Mouse (Mus musculus) heart, embryonic 14.5 days (tissue): ENCODE results near the gene Zbtb5. TPM values are rescaled to one million over a fixed set of nuclear protein-coding genes. Genes with fewer than 3 reads are reported as not detected.
"Not testable (repeated sequence)": the region's sequence is repeated elsewhere in the genome, so short reads cannot be mapped to it uniquely, and the experiment has no call there.

ENCODE experiments used
- ATAC-seq: fragments of 200-750 bp; cut with Nextera tagmentation; 2 replicates; pipeline ENCODE4 v1.8.0; 2017; ENCODE audit warnings: low read depth, moderate TSS enrichment; ENCODE audit not compliant: insufficient number of reproducible peaks, insufficient read depth, low FRiP score
- H3K27ac ChIP-seq, 2 experiments: fragments of 200-500 bp in 1 of 2; fragments of 300-500 bp in 1 of 2; sonication (generic) in 1 of 2; replicated peaks in 1 of 2; 2 replicates each; pipeline ENCODE4 v1.5.1; 2012 to 2014; ENCODE audit warnings: low read depth in 2 of 2, low read length in 2 of 2, control low read depth in 1 of 2, mild to moderate bottlenecking in 1 of 2, mixed read lengths in 1 of 2; ENCODE audit not compliant: control insufficient read depth in 1 of 2, insufficient read depth in 1 of 2
- H3K27me3 ChIP-seq: fragments of 300-500 bp; sonication (generic); 2 replicates; pipeline ENCODE4 v1.6.1; 2014; ENCODE audit warnings: mild to moderate bottlenecking, low read length, control low read depth; ENCODE audit not compliant: control insufficient read depth, insufficient read depth
- H3K36me3 ChIP-seq: fragments of 300-500 bp; sonication (generic); 2 replicates; pipeline ENCODE4 v1.6.1; 2014; ENCODE audit warnings: mild to moderate bottlenecking, control low read depth, low read length, mixed read lengths; ENCODE audit not compliant: control insufficient read depth, insufficient read depth
- H3K4me1 ChIP-seq, 2 experiments: fragments of 200-500 bp in 1 of 2; fragments of 300-500 bp in 1 of 2; sonication (generic) in 1 of 2; 2 replicates each; pipeline ENCODE4 v1.6.1; 2012 to 2014; ENCODE audit warnings: low read length in 2 of 2, control low read depth in 1 of 2, mixed read lengths in 1 of 2; ENCODE audit not compliant: control insufficient read depth in 2 of 2, insufficient read depth in 2 of 2
- H3K4me2 ChIP-seq: fragments of 300-500 bp; sonication (generic); 2 replicates; pipeline ENCODE4 v1.6.1; 2014; ENCODE audit warnings: mild to moderate bottlenecking, low read length
- H3K4me3 ChIP-seq, 2 experiments: fragments of 200-500 bp in 1 of 2; fragments of 300-500 bp in 1 of 2; sonication (generic) in 1 of 2; 2 replicates each; pipeline ENCODE4 v1.5.1; 2012 to 2014; ENCODE audit warnings: low read length in 2 of 2, mild to moderate bottlenecking in 2 of 2, control low read depth in 1 of 2, low read depth in 1 of 2, moderate library complexity in 1 of 2; ENCODE audit not compliant: control insufficient read depth in 1 of 2, insufficient read depth in 1 of 2
- H3K9ac ChIP-seq: fragments of 300-500 bp; sonication (generic); 2 replicates; pipeline ENCODE4 v1.6.1; 2014; ENCODE audit warnings: mild to moderate bottlenecking, low read length
- H3K9me3 ChIP-seq: fragments of 300-500 bp; sonication (generic); 2 replicates; pipeline ENCODE4 v1.6.1; 2016; ENCODE audit warnings: low read length, control low read depth; ENCODE audit not compliant: control insufficient read depth
- WGBS: fragments of 180-500 bp; shearing (Covaris S2); extraction: QIAGEN DNeasy Blood & Tissue Kit; methylation state at CpG from one replicate; pipeline ENCODE4 v1.1.7; 2014; 5-methylcytosine and 5-hydroxymethylcytosine counted together
- polyA plus RNA-seq: library from polyadenylated mRNA; unstranded; fragments of >200 nt; fragmentation: Nextera tagmentation; extraction: Ambion mirVana; gene quantifications from 2 replicates; pipeline ENCODE4 v1.2.1, GENCODE M21; 2014

The Zbtb5 gene
- polyA plus RNA-seq, 1 experiment from 2014 or later, result 17.2 TPM

DNA sequence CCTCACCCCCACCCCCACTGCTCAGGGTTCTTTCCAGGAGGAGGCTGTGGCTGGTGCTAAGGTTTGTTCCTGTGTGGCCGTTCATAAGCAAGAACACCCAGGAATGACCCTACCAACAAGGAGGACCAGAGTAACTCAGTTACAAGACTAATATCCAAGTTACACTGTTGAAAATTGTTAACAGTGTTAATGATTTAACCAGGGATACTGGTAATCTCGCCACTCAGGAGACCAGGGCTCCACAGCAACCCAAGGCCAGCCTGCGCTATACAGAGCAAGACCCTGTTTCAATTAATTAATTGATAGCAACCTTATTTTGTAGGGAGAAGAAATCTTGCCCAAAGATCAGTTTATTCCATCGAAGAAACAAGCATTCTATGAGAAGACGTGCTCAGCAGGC is 64.7 kb downstream of the Zbtb5 start:
- no peaks in the 10 kb centered on the region for H3K27me3 ChIP-seq

DNA sequence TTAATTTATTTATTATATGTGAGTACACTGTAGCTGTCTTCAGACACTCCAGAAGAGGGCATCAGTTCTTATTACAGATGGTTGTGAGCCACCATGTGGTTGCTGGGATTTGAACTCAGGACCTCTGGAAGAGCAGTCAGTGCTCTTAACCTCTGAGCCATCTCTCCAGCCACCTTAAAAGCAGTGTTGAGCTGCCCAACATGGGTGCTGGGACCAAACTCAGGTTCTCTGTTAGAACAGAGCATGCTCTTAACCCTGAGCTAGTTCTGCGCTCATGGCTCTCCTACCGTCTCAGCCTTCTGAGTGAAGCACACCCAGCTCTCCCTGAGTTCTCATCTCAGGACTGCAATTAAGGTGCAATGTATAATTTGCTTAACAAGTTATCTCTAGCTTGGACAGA is 66.1 kb downstream of the Zbtb5 start:
- not testable (repeated sequence) for H3K4me1 ChIP-seq, H3K9me3 ChIP-seq, H3K27ac ChIP-seq, H3K9ac ChIP-seq, H3K36me3 ChIP-seq, ATAC-seq, H3K27me3 ChIP-seq, H3K4me3 ChIP-seq, H3K4me2 ChIP-seq
- 93% methylated on average over 2 of the region's 2 CpGs for WGBS

More for the DNA sequence above, 64.7 kb downstream of the Zbtb5 start:
- no peak overlapping the region for H3K4me2 ChIP-seq
- no peak overlapping the region for H3K27ac ChIP-seq
- 80% methylated on average over 5 of the region's 5 CpGs for WGBS
- H3K36me3 ChIP-seq, result no peaks in the 10 kb centered on the region
- H3K9ac ChIP-seq, result no peak overlapping the region
- H3K4me3 ChIP-seq, result no peak overlapping the region
- no peaks in the 10 kb centered on the region for H3K9me3 ChIP-seq
- no peaks in the 10 kb centered on the region for H3K4me1 ChIP-seq
- no peak for ATAC-seq

DNA sequence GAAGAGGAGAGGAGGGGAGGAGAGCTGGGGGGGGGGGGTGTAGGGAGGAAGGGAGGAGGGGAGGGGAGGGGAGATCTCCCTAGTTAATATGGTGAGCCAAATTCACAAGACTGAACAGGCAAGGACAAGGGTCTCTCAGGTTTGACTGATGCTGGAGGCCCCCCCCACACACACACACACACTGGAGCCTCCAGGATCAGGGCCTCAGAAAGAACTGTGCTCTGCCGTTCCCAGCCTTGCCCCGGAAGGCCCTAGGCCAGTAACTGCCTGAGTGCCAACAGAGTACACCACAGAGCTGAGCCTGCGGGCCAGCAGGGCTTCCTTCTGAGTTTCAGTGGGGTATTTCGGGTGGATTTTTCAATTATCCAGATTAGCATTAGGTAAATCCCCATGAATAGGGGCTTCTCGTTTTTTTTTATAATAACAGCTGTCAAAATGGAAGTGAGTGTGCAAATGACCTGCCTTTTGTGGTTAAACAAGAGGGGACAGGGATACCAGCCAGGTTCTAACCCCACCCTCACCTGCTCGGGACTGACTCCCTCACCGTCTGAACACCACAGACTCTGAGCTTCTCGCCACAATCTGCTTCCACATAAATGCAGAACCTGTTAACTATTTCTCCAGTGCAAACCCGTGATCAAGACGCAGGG is 67.7 kb downstream of the Zbtb5 start:
- 74% methylated on average over 10 of the region's 10 CpGs for WGBS

DNA sequence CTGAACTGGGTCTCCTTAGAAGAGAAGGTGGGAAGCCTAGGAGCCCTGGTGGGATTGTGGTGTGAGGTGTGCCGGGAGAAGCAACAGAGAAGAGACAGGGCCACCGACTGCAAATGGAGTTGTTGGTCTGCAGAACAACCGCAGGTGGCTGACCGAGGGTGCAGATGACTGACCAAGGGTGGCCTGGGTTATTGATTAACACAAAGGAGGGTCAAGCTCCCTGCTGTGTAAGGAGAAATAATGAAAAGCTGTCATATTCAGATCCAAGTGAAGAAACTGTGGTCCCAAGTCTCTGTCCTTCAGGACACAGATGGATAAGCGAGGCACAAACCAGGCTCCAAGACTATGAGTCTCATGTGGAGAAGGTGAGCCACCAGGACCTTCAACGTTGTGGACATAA is 68.7 kb downstream of the Zbtb5 start:
- WGBS, result 82% methylated on average over 6 of the region's 6 CpGs
- Histone ChIP-seq H3K36me3 (no peaks in the 10 kb centered on the region), H3K27ac (no peak overlapping the region), H3K4me2 (no peak overlapping the region), H3K9me3 (no peaks in the 10 kb centered on the region), H3K4me3 (no peak overlapping the region), H3K27me3 (no peaks in the 10 kb centered on the region), H3K4me1 (no peaks in the 10 kb centered on the region), H3K9ac (no peak overlapping the region)
- ATAC-seq, result no peak

More for the DNA sequence above, 67.7 kb downstream of the Zbtb5 start:
- H3K9me3 ChIP-seq, result no peaks in the 10 kb centered on the region
- no peak overlapping the region for H3K27ac ChIP-seq
- H3K4me3 ChIP-seq, result no peak overlapping the region
- H3K4me2 ChIP-seq, result no peak overlapping the region
- no peaks in the 10 kb centered on the region for H3K4me1 ChIP-seq
- H3K9ac ChIP-seq, result no peak overlapping the region
- no peak for ATAC-seq
- H3K36me3 ChIP-seq, result no peaks in the 10 kb centered on the region
- no peaks in the 10 kb centered on the region for H3K27me3 ChIP-seq

DNA sequence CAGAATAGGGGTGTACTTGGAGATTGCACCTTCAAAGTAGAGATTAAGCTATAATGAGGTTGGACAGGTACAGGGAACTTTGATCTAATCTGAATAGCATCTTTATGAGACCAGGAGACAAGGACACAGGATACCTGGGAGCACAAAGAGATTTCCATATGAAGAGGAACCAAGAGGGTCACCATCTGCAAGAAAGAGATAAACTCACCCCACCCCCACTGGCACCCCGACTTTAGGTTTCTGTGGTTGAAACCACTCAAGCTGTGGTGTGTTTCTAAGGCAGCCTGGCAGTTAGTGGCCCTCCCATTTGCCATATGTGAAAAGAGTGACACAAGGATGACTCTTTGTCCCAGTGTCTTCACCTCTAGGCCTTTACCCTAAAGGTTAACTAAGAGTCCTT is 70.0 kb downstream of the Zbtb5 start:
- ATAC-seq, result no peak
- Histone ChIP-seq H3K9ac (no peak overlapping the region), H3K4me2 (no peak overlapping the region), H3K36me3 (no peaks in the 10 kb centered on the region), H3K27me3 (no peaks in the 10 kb centered on the region), H3K4me1 (no peaks in the 10 kb centered on the region), H3K27ac (no peak overlapping the region), H3K9me3 (no peaks in the 10 kb centered on the region), H3K4me3 (no peak overlapping the region)
- 74% methylated on average over 1 of the region's 1 CpGs for WGBS

Other genes with a start within 250 kb of the Zbtb5 start
- gene Grhpr, start 31.0 kb downstream of the Zbtb5 start, polyA plus RNA-seq, result 85.6 and 88.7 TPM in 2 replicates
- 72.4 and 73.1 TPM in 2 replicates for gene Polr1e, start 6.2 kb upstream of the Zbtb5 start, polyA plus RNA-seq
- gene Fbxo10, start 72.2 kb upstream of the Zbtb5 start, polyA plus RNA-seq, result 12.5 and 14.5 TPM in 2 replicates
- gene Tomm5, start 95.7 kb upstream of the Zbtb5 start, polyA plus RNA-seq, result 247 and 250 TPM in 2 replicates
- gene Frmpd1, start 172.5 kb upstream of the Zbtb5 start, polyA plus RNA-seq, result 2.5 and 2.6 TPM in 2 replicates